Mouse (Mus musculus): ENCODE measurements at regions not wholly inside any gene's neighbourhood (a gene's known extent, or its start where the extent isn't known, plus 50 kb on each side); places are given as distances from the start of the nearest gene placed in this dataset.

DNA sequence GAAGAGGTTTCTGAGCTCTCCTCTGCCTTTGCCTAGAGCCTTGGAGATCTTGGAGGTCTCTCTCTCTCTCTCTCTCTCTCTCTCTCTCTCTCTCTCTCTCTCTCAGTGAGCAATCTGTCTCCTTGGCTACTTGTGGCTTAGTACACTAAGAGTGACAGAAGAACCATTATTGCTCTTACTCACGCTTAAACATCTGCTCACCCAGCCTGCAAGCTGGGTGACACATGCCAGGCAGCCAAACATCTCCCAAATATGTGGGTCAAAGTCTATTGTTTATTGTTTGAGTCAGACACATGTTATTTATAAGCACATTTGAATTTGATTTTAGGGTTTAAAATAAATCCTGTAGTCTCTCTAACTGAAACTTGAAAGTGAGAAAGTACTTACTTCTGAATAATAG is 72.7 kb downstream of the Ccdc71l start:
- TF ChIP-seq CTCF (IDR thresholded peaks at IDR 0.05; ENCODE audit: low read depth, low read length) (no peak), GATA1 (IDR thresholded peaks at IDR 0.05; ENCODE audit: borderline replicate concordance, low read length) (no peak), POLR2AphosphoS5 (IDR thresholded peaks at IDR 0.05; ENCODE audit: insufficient replicate concordance, low read depth, low read length) (no peak), GATA2 (IDR thresholded peaks at IDR 0.05; ENCODE audit: borderline replicate concordance, low read depth, low read length) (no peak), TAL1 (conservative IDR thresholded peaks at IDR 0.05; ENCODE audit: low read depth, low read length) (no peak)
